Mouse (Mus musculus): Measurements from ENCODE around the gene Tbc1d7. TPM values are rescaled to one million over a fixed set of nuclear protein-coding genes. Genes with fewer than 3 reads are reported as not detected.

Gene Tbc1d7
- polyA plus RNA-seq, 1 experiment = 18.1 TPM

GRCm38 (mm10) chr13:43215144-43215993 is 44.1 kb upstream of the Tbc1d7 start:
- H3K4me1 ChIP-seq (ENCODE audit: control insufficient read depth, insufficient read depth, low read length) = peaks cover 3% of the 10 kb centered on the region

GRCm38 (mm10) chr13:43212338-43212737 is 41.0 kb upstream of the Tbc1d7 start:
- TF ChIP-seq POLR2A (IDR thresholded peaks at IDR 0.05; ENCODE audit: control insufficient read depth, low read depth, low read length) = no peak
- TF ChIP-seq CTCF (IDR thresholded peaks at IDR 0.05; ENCODE audit: control insufficient read depth, insufficient read depth, insufficient replicate concordance, low read depth, low read length) = no peak
- Histone ChIP-seq H3K4me1 (ENCODE audit: control insufficient read depth, insufficient read depth, low read length) (peaks cover 3% of the 10 kb centered on the region), H3K36me3 (ENCODE audit: control insufficient read depth, insufficient read depth, low read length) (no peaks in the 10 kb centered on the region), H3K4me3 (ENCODE audit: control insufficient read depth, low read depth, low read length) (no peak overlapping the region), H3K27ac (ENCODE audit: control insufficient read depth, insufficient read depth, low read depth, low read length) (no peak overlapping the region), H3K27me3 (ENCODE audit: control insufficient read depth, insufficient read depth, low read length) (no peaks in the 10 kb centered on the region)

More at GRCm38 (mm10) chr13:43215144-43215993, 44.1 kb upstream of the Tbc1d7 start:
- Histone ChIP-seq H3K27ac (ENCODE audit: control insufficient read depth, insufficient read depth, low read depth, low read length) (no peak overlapping the region), H3K27me3 (ENCODE audit: control insufficient read depth, insufficient read depth, low read length) (no peaks in the 10 kb centered on the region), H3K4me3 (ENCODE audit: control insufficient read depth, low read depth, low read length) (no peak overlapping the region; the same call in 1 of the 2 replicates), H3K36me3 (ENCODE audit: control insufficient read depth, insufficient read depth, low read length) (no peaks in the 10 kb centered on the region)
- TF ChIP-seq POLR2A (IDR thresholded peaks at IDR 0.05; ENCODE audit: control insufficient read depth, low read depth, low read length) (no peak), CTCF (IDR thresholded peaks at IDR 0.05; ENCODE audit: control insufficient read depth, insufficient read depth, insufficient replicate concordance, low read depth, low read length) (no peak)

GRCm38 (mm10) chr13:43210956-43211355 is 39.7 kb upstream of the Tbc1d7 start:
- TF ChIP-seq POLR2A (IDR thresholded peaks at IDR 0.05; ENCODE audit: control insufficient read depth, low read depth, low read length) (no peak), CTCF (IDR thresholded peaks at IDR 0.05; ENCODE audit: control insufficient read depth, insufficient read depth, insufficient replicate concordance, low read depth, low read length) (no peak)
- Histone ChIP-seq H3K27me3 (ENCODE audit: control insufficient read depth, insufficient read depth, low read length) (no peaks in the 10 kb centered on the region), H3K4me3 (ENCODE audit: control insufficient read depth, low read depth, low read length) (no peak overlapping the region), H3K4me1 (ENCODE audit: control insufficient read depth, insufficient read depth, low read length) (peaks cover 3% of the 10 kb centered on the region), H3K27ac (ENCODE audit: control insufficient read depth, insufficient read depth, low read depth, low read length) (no peak overlapping the region), H3K36me3 (ENCODE audit: control insufficient read depth, insufficient read depth, low read length) (no peaks in the 10 kb centered on the region)

- Histone ChIP-seq H3K27me3 (ENCODE audit: control insufficient read depth, insufficient read depth, low read length) (no peaks in the 10 kb centered on the region), H3K27ac (ENCODE audit: control insufficient read depth, insufficient read depth, low read depth, low read length) (no peak overlapping the region), H3K4me1 (ENCODE audit: control insufficient read depth, insufficient read depth, low read length) (no peaks in the 10 kb centered on the region), H3K36me3 (ENCODE audit: control insufficient read depth, insufficient read depth, low read length) (no peaks in the 10 kb centered on the region), H3K4me3 (ENCODE audit: control insufficient read depth, low read depth, low read length) (no peak overlapping the region)
- no peak for TF ChIP-seq CTCF (IDR thresholded peaks at IDR 0.05; ENCODE audit: control insufficient read depth, insufficient read depth, insufficient replicate concordance, low read depth, low read length)
- no peak for TF ChIP-seq POLR2A (IDR thresholded peaks at IDR 0.05; ENCODE audit: control insufficient read depth, low read depth, low read length)
These were observed 38.3 kb upstream of the Tbc1d7 start for GRCm38 (mm10) chr13:43209560-43209959.

GRCm38 (mm10) chr13:43208914-43209439 is 37.7 kb upstream of the Tbc1d7 start:
- no peak overlapping the region for H3K27ac ChIP-seq (ENCODE audit: control insufficient read depth, insufficient read depth, low read depth, low read length)
- H3K4me1 ChIP-seq (ENCODE audit: control insufficient read depth, insufficient read depth, low read length) = no peaks in the 10 kb centered on the region
- TF ChIP-seq POLR2A (IDR thresholded peaks at IDR 0.05; ENCODE audit: control insufficient read depth, low read depth, low read length) = no peak
- no peak for TF ChIP-seq CTCF (IDR thresholded peaks at IDR 0.05; ENCODE audit: control insufficient read depth, insufficient read depth, insufficient replicate concordance, low read depth, low read length)
- H3K36me3 ChIP-seq (ENCODE audit: control insufficient read depth, insufficient read depth, low read length) = no peaks in the 10 kb centered on the region
- no peaks in the 10 kb centered on the region for H3K27me3 ChIP-seq (ENCODE audit: control insufficient read depth, insufficient read depth, low read length)
- no peak overlapping the region for H3K4me3 ChIP-seq (ENCODE audit: control insufficient read depth, low read depth, low read length)

- Histone ChIP-seq H3K36me3 (ENCODE audit: control insufficient read depth, insufficient read depth, low read length) (no peaks in the 10 kb centered on the region), H3K27me3 (ENCODE audit: control insufficient read depth, insufficient read depth, low read length) (no peaks in the 10 kb centered on the region), H3K27ac (ENCODE audit: control insufficient read depth, insufficient read depth, low read depth, low read length) (no peak overlapping the region), H3K4me3 (ENCODE audit: control insufficient read depth, low read depth, low read length) (no peak overlapping the region), H3K4me1 (ENCODE audit: control insufficient read depth, insufficient read depth, low read length) (0 out of 2 replicates have a peak, but pooled peaks cover 2% of the 10 kb centered on the region)
- TF ChIP-seq CTCF (IDR thresholded peaks at IDR 0.05; ENCODE audit: control insufficient read depth, insufficient read depth, insufficient replicate concordance, low read depth, low read length) = no peak
- no peak for TF ChIP-seq POLR2A (IDR thresholded peaks at IDR 0.05; ENCODE audit: control insufficient read depth, low read depth, low read length)
These were observed 34.9 kb upstream of the Tbc1d7 start for GRCm38 (mm10) chr13:43206118-43206683.

- no peak for TF ChIP-seq POLR2A (IDR thresholded peaks at IDR 0.05; ENCODE audit: control insufficient read depth, low read depth, low read length)
- TF ChIP-seq CTCF (IDR thresholded peaks at IDR 0.05; ENCODE audit: control insufficient read depth, insufficient read depth, insufficient replicate concordance, low read depth, low read length) = no peak
- H3K4me1 ChIP-seq (ENCODE audit: control insufficient read depth, insufficient read depth, low read length) = peaks cover 2% of the 10 kb centered on the region; the same call in 1 of the 2 replicates
- H3K27me3 ChIP-seq (ENCODE audit: control insufficient read depth, insufficient read depth, low read length) = no peaks in the 10 kb centered on the region
- no peak overlapping the region for H3K4me3 ChIP-seq (ENCODE audit: control insufficient read depth, low read depth, low read length)
- no peaks in the 10 kb centered on the region for H3K36me3 ChIP-seq (ENCODE audit: control insufficient read depth, insufficient read depth, low read length)
- no peak overlapping the region for H3K27ac ChIP-seq (ENCODE audit: control insufficient read depth, insufficient read depth, low read depth, low read length)
These were observed 32.3 kb upstream of the Tbc1d7 start for GRCm38 (mm10) chr13:43203641-43204040.
